Mouse (Mus musculus) cortical plate, adult 2 months (tissue): ENCODE data around the gene Fbxo30.

ENCODE experiments used
- CTCF ChIP-seq: fragments of 200-500 bp; IDR thresholded peaks from 2 replicates; pipeline ENCODE4 v1.5.1; 2011; ENCODE audit warnings: mild to moderate bottlenecking, control low read depth, low read length; ENCODE audit not compliant: insufficient read depth; ENCODE audit errors: extremely low read depth
- POLR2A ChIP-seq: fragments of 200-500 bp; IDR thresholded peaks from 2 replicates; pipeline ENCODE4 v1.6.1; 2011; ENCODE audit warnings: mild to moderate bottlenecking, low read length, control low read depth; ENCODE audit not compliant: insufficient read depth; ENCODE audit errors: extremely low read depth

DNA sequence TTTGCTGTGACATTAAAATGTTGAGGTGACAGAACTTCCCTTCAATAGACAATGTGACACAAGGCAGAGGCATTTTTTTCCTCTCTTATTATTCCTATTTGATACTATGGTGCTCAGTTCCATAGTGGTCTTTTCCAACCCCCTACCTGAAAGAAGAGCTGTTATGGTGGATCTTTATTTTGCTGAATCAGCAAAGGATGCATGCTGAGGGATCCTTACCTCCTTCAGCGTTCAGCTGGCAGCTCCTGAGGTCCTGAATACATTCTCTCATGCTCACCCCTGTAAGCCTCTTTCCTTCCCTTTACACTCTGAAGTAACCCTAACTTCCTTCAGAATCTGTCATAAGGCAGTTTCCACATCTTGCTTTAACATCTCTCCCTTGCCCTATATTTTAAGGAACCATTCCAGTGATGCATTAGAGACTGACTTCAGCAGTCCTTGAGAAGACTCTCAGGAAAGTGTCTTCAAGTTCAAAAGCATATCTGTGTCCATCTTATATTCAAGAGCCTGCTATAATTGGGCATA is 38.4 kb downstream of the Fbxo30 start:
- TF ChIP-seq POLR2A, result no peak
- TF ChIP-seq CTCF, result no peak
